Mouse (Mus musculus): Measurements from ENCODE around the gene Pde4b. TPM values are rescaled to one million over a fixed set of nuclear protein-coding genes. Genes with fewer than 3 reads are reported as not detected.

Gene Pde4b
- polyA plus RNA-seq, 1 experiment from 2014 or later: 11.9 TPM

GRCm38 (mm10) chr4:102106771-102107170, 19.4 kb downstream of the Pde4b start:
- H3K4me1 ChIP-seq (replicated peaks; ENCODE audit: insufficient read depth, low read length): no peaks in the 10 kb centered on the region
- 89% methylated on average over 6 of the region's 6 CpGs for WGBS
- H3K36me3 ChIP-seq (ENCODE audit: insufficient read depth, low read length): no peaks in the 10 kb centered on the region
- H3K4me3 ChIP-seq (replicated peaks; ENCODE audit: low read depth, low read length): no peak overlapping the region
- H3K9me3 ChIP-seq (replicated peaks; ENCODE audit: low read length): no peaks in the 10 kb centered on the region
- DNase-seq (ENCODE audit: low spot score) (no peak), ATAC-seq (replicated peaks; ENCODE audit: low FRiP score, low read depth) (no peak)
- no peak overlapping the region for H3K4me2 ChIP-seq (ENCODE audit: low read length)
- no peak overlapping the region for H3K9ac ChIP-seq (ENCODE audit: low read depth, low read length)
- no peak for TF ChIP-seq CTCF (IDR thresholded peaks at IDR 0.05; ENCODE audit: low read depth)
- no peak overlapping the region for H3K27ac ChIP-seq
- H3K27me3 ChIP-seq (ENCODE audit: insufficient read depth, low read length): no peaks in the 10 kb centered on the region

GRCm38 (mm10) chr4:102119454-102119853, 32.1 kb downstream of the Pde4b start:
- Histone ChIP-seq H3K36me3 (ENCODE audit: insufficient read depth, low read length) (no peaks in the 10 kb centered on the region), H3K9me3 (replicated peaks; ENCODE audit: low read length) (no peaks in the 10 kb centered on the region), H3K4me1 (replicated peaks; ENCODE audit: insufficient read depth, low read length) (no peaks in the 10 kb centered on the region), H3K9ac (ENCODE audit: low read depth, low read length) (no peak overlapping the region), H3K27me3 (ENCODE audit: insufficient read depth, low read length) (no peaks in the 10 kb centered on the region), H3K4me2 (ENCODE audit: low read length) (no peak overlapping the region), H3K27ac (no peak overlapping the region), H3K4me3 (replicated peaks; ENCODE audit: low read depth, low read length) (no peak overlapping the region)
- ATAC-seq (replicated peaks; ENCODE audit: low FRiP score, low read depth) (no peak), DNase-seq (ENCODE audit: low spot score) (no peak)
- 94% methylated on average over 3 of the region's 3 CpGs for WGBS
- no peak for TF ChIP-seq CTCF (IDR thresholded peaks at IDR 0.05; ENCODE audit: low read depth)

- Histone ChIP-seq H3K27me3 (ENCODE audit: insufficient read depth, low read length) (no peaks in the 10 kb centered on the region), H3K36me3 (ENCODE audit: insufficient read depth, low read length) (no peaks in the 10 kb centered on the region), H3K27ac (no peak overlapping the region), H3K9ac (ENCODE audit: low read depth, low read length) (no peak overlapping the region), H3K4me3 (replicated peaks; ENCODE audit: low read depth, low read length) (no peak overlapping the region), H3K4me2 (ENCODE audit: low read length) (no peak overlapping the region), H3K4me1 (replicated peaks; ENCODE audit: insufficient read depth, low read length) (no peaks in the 10 kb centered on the region), H3K9me3 (replicated peaks; ENCODE audit: low read length) (no peaks in the 10 kb centered on the region)
- no peak for TF ChIP-seq CTCF (IDR thresholded peaks at IDR 0.05; ENCODE audit: low read depth)
- ATAC-seq (replicated peaks; ENCODE audit: low FRiP score, low read depth) (no peak), DNase-seq (ENCODE audit: low spot score) (no peak)
- WGBS: 74% methylated on average over 3 of the region's 3 CpGs
Observed at GRCm38 (mm10) chr4:102136366-102136849, 49.1 kb downstream of the Pde4b start.

GRCm38 (mm10) chr4:102138346-102138745, 51.0 kb downstream of the Pde4b start:
- H3K4me2 ChIP-seq (ENCODE audit: low read length): no peak overlapping the region
- no peak overlapping the region for H3K4me3 ChIP-seq (replicated peaks; ENCODE audit: low read depth, low read length)
- DNase-seq (ENCODE audit: low spot score): no peak
- TF ChIP-seq CTCF (IDR thresholded peaks at IDR 0.05; ENCODE audit: low read depth): no peak
- H3K27me3 ChIP-seq (ENCODE audit: insufficient read depth, low read length): no peaks in the 10 kb centered on the region
- ATAC-seq (replicated peaks; ENCODE audit: low FRiP score, low read depth): no peak
- 77% methylated on average over 4 of the region's 4 CpGs for WGBS
- H3K4me1 ChIP-seq (replicated peaks; ENCODE audit: insufficient read depth, low read length): no peaks in the 10 kb centered on the region
- no peaks in the 10 kb centered on the region for H3K36me3 ChIP-seq (ENCODE audit: insufficient read depth, low read length)
- no peaks in the 10 kb centered on the region for H3K9me3 ChIP-seq (replicated peaks; ENCODE audit: low read length)
- H3K27ac ChIP-seq: no peak overlapping the region
- no peak overlapping the region for H3K9ac ChIP-seq (ENCODE audit: low read depth, low read length)

GRCm38 (mm10) chr4:102141241-102141640, 53.9 kb downstream of the Pde4b start:
- Histone ChIP-seq H3K27me3 (ENCODE audit: insufficient read depth, low read length) (no peaks in the 10 kb centered on the region), H3K4me2 (ENCODE audit: low read length) (no peak overlapping the region), H3K9me3 (replicated peaks; ENCODE audit: low read length) (no peaks in the 10 kb centered on the region), H3K4me3 (replicated peaks; ENCODE audit: low read depth, low read length) (no peak overlapping the region), H3K9ac (ENCODE audit: low read depth, low read length) (no peak overlapping the region), H3K4me1 (replicated peaks; ENCODE audit: insufficient read depth, low read length) (no peaks in the 10 kb centered on the region), H3K36me3 (ENCODE audit: insufficient read depth, low read length) (no peaks in the 10 kb centered on the region), H3K27ac (no peak overlapping the region)
- ATAC-seq (replicated peaks; ENCODE audit: low FRiP score, low read depth) (no peak), DNase-seq (ENCODE audit: low spot score) (no peak)
- WGBS: 91% methylated on average over 3 of the region's 3 CpGs
- no peak for TF ChIP-seq CTCF (IDR thresholded peaks at IDR 0.05; ENCODE audit: low read depth)

GRCm38 (mm10) chr4:102148766-102149165, 61.4 kb downstream of the Pde4b start:
- H3K27me3 ChIP-seq (ENCODE audit: insufficient read depth, low read length): no peaks in the 10 kb centered on the region
- no peak overlapping the region for H3K4me3 ChIP-seq (replicated peaks; ENCODE audit: low read depth, low read length)
- no peaks in the 10 kb centered on the region for H3K4me1 ChIP-seq (replicated peaks; ENCODE audit: insufficient read depth, low read length)
- H3K4me2 ChIP-seq (ENCODE audit: low read length): no peak overlapping the region
- 81% methylated on average over 4 of the region's 4 CpGs for WGBS
- no peak for TF ChIP-seq CTCF (IDR thresholded peaks at IDR 0.05; ENCODE audit: low read depth)
- no peak overlapping the region for H3K9ac ChIP-seq (ENCODE audit: low read depth, low read length)
- no peak overlapping the region for H3K27ac ChIP-seq
- no peak for DNase-seq (ENCODE audit: low spot score)
- no peak for ATAC-seq (replicated peaks; ENCODE audit: low FRiP score, low read depth)
- H3K36me3 ChIP-seq (ENCODE audit: insufficient read depth, low read length): no peaks in the 10 kb centered on the region
- H3K9me3 ChIP-seq (replicated peaks; ENCODE audit: low read length): no peaks in the 10 kb centered on the region

GRCm38 (mm10) chr4:102159178-102159577, 71.8 kb downstream of the Pde4b start:
- Histone ChIP-seq H3K4me2 (ENCODE audit: low read length) (no peak overlapping the region), H3K9me3 (replicated peaks; ENCODE audit: low read length) (no peaks in the 10 kb centered on the region), H3K4me1 (replicated peaks; ENCODE audit: insufficient read depth, low read length) (no peaks in the 10 kb centered on the region), H3K9ac (ENCODE audit: low read depth, low read length) (no peak overlapping the region), H3K27ac (no peak overlapping the region), H3K36me3 (ENCODE audit: insufficient read depth, low read length) (no peaks in the 10 kb centered on the region), H3K4me3 (replicated peaks; ENCODE audit: low read depth, low read length) (no peak overlapping the region), H3K27me3 (ENCODE audit: insufficient read depth, low read length) (no peaks in the 10 kb centered on the region)
- ATAC-seq (replicated peaks; ENCODE audit: low FRiP score, low read depth): no peak
- no peak for DNase-seq (ENCODE audit: low spot score)
- no peak for TF ChIP-seq CTCF (IDR thresholded peaks at IDR 0.05; ENCODE audit: low read depth)

Data from kidney, postnatal 0 days (tissue).